Mouse (Mus musculus) olfactory bulb, adult 2 months (tissue): ENCODE measurements around the gene Fbxl22. TPM values are rescaled to one million over a fixed set of nuclear protein-coding genes. Genes with fewer than 3 reads are reported as not detected.

Experiments
- H3K27ac ChIP-seq: fragments of 200-500 bp; 2 replicates; pipeline ENCODE4 v1.5.1; 2012; ENCODE audit warnings: low read depth, low read length; ENCODE audit not compliant: insufficient read depth
- H3K4me1 ChIP-seq: fragments of 200-500 bp; 2 replicates; pipeline ENCODE4 v1.6.1; 2012; ENCODE audit warnings: low read length; ENCODE audit not compliant: control insufficient read depth, insufficient read depth
- H3K4me3 ChIP-seq: fragments of 200-500 bp; 2 replicates; pipeline ENCODE4 v1.5.1; 2012; ENCODE audit warnings: mild to moderate bottlenecking, low read depth, low read length, moderate library complexity; ENCODE audit not compliant: insufficient read depth
- CTCF ChIP-seq: fragments of 200-500 bp; IDR thresholded peaks from 2 replicates; pipeline ENCODE4 v1.5.1; 2012; ENCODE audit warnings: low read depth, mild to moderate bottlenecking, low read length, moderate library complexity; ENCODE audit not compliant: insufficient read depth
- POLR2A ChIP-seq: fragments of 200-500 bp; IDR thresholded peaks from 2 replicates; pipeline ENCODE4 v1.6.1; 2012; ENCODE audit warnings: mild to moderate bottlenecking, low read depth, low read length, moderate library complexity; ENCODE audit not compliant: insufficient read depth
- WGBS: fragments of 180-500 bp; shearing (Covaris S2); methylation state at CpG from one replicate; pipeline ENCODE4 v1.1.7; 2018; 5-methylcytosine and 5-hydroxymethylcytosine counted together
- polyA plus RNA-seq: library from polyadenylated mRNA; stranded (reverse); fragments of >200 nt; gene quantifications from 2 replicates; pipeline ENCODE4 v1.2.4, GENCODE M21; 2012; ENCODE audit warnings: low replicate concordance; ENCODE audit not compliant: missing spikeins, insufficient read depth, insufficient read length

Gene Fbxl22
- polyA plus RNA-seq, 1 experiment, result not detected

GRCm38 (mm10) chr9:66518901-66519300 lies 4.5 kb upstream of the Fbxl22 start:
- H3K27ac ChIP-seq, result no peak overlapping the region
- peaks cover 14% of the 10 kb centered on the region for H3K4me1 ChIP-seq
- WGBS, result 53% methylated on average over 5 of the region's 5 CpGs
- no peak overlapping the region for H3K4me3 ChIP-seq
- TF ChIP-seq CTCF (no peak), POLR2A (no peak)

GRCm38 (mm10) chr9:66518251-66518650 lies 3.9 kb upstream of the Fbxl22 start:
- H3K27ac ChIP-seq, result no peak overlapping the region
- H3K4me3 ChIP-seq, result no peak overlapping the region
- WGBS, result 83% methylated on average over 5 of the region's 5 CpGs
- no peak for TF ChIP-seq CTCF
- no peak for TF ChIP-seq POLR2A
- H3K4me1 ChIP-seq, result peaks cover 20% of the 10 kb centered on the region

- H3K27ac ChIP-seq, result no peak overlapping the region
- H3K4me1 ChIP-seq, result peaks cover 22% of the 10 kb centered on the region
- WGBS, result 88% methylated on average over 10 of the region's 10 CpGs
- H3K4me3 ChIP-seq, result no peak overlapping the region
- TF ChIP-seq POLR2A (no peak), CTCF (no peak)
These were observed 3.4 kb upstream of the Fbxl22 start for GRCm38 (mm10) chr9:66517746-66518145.

GRCm38 (mm10) chr9:66516296-66516940 lies 2.0 kb upstream of the Fbxl22 start:
- TF ChIP-seq POLR2A (no peak), CTCF (no peak)
- WGBS, result 58% methylated on average over 6 of the region's 6 CpGs
- Histone ChIP-seq H3K27ac (0 out of 2 replicates have a peak overlapping the region, but pooled peaks have one; percentile 15), H3K4me1 (peaks cover 22% of the 10 kb centered on the region), H3K4me3 (no peak overlapping the region)

GRCm38 (mm10) chr9:66515680-66516210 lies 1.4 kb upstream of the Fbxl22 start:
- H3K27ac ChIP-seq, result 0 out of 2 replicates have a peak overlapping the region, but pooled peaks have one; percentile 26
- WGBS, result 65% methylated on average over 10 of the region's 10 CpGs
- H3K4me3 ChIP-seq, result no peak overlapping the region
- peaks cover 24% of the 10 kb centered on the region for H3K4me1 ChIP-seq
- no peak for TF ChIP-seq POLR2A
- no peak for TF ChIP-seq CTCF

GRCm38 (mm10) chr9:66515115-66515514 lies 722 bp upstream of the Fbxl22 start:
- TF ChIP-seq CTCF (no peak), POLR2A (no peak)
- H3K4me1 ChIP-seq, result peaks cover 29% of the 10 kb centered on the region
- 33% methylated on average over 2 of the region's 2 CpGs for WGBS
- peak overlapping the region; percentile 54 for H3K27ac ChIP-seq
- no peak overlapping the region for H3K4me3 ChIP-seq

GRCm38 (mm10) chr9:66513661-66514255 lies 635 bp downstream of the Fbxl22 start:
- no peak for TF ChIP-seq POLR2A
- no peak for TF ChIP-seq CTCF
- Histone ChIP-seq H3K4me1 (peaks cover 29% of the 10 kb centered on the region), H3K27ac (peak overlapping the region; percentile 74), H3K4me3 (no peak overlapping the region)
- WGBS, result 61% methylated on average over 4 of the region's 4 CpGs

GRCm38 (mm10) chr9:66513150-66513549 lies 1.2 kb downstream of the Fbxl22 start:
- Histone ChIP-seq H3K4me3 (no peak overlapping the region), H3K27ac (peak overlapping the region; percentile 74; the same call in 1 of the 2 replicates), H3K4me1 (peaks cover 29% of the 10 kb centered on the region)
- TF ChIP-seq CTCF (no peak), POLR2A (no peak)

GRCm38 (mm10) chr9:66512351-66512671 lies 2.1 kb downstream of the Fbxl22 start:
- TF ChIP-seq CTCF (no peak), POLR2A (peak; percentile 32)
- H3K4me3 ChIP-seq, result peak overlapping the region; percentile 55
- peak overlapping the region; percentile 89 for H3K27ac ChIP-seq
- H3K4me1 ChIP-seq, result peaks cover 29% of the 10 kb centered on the region
- WGBS, result 1% methylated on average over 8 of the region's 8 CpGs

- peak overlapping the region; percentile 89 for H3K27ac ChIP-seq
- peak overlapping the region; percentile 55 for H3K4me3 ChIP-seq
- TF ChIP-seq POLR2A (peak; percentile 49), CTCF (no peak)
- WGBS, result under 1% methylated on average over 78 of the region's 78 CpGs
- H3K4me1 ChIP-seq, result peaks cover 29% of the 10 kb centered on the region
These were observed 2.6 kb downstream of the Fbxl22 start for GRCm38 (mm10) chr9:66511580-66512350.
